Mouse (Mus musculus): Measurements from ENCODE around the gene Asic2. TPM values are rescaled to one million over a fixed set of nuclear protein-coding genes. Genes with fewer than 3 reads are reported as not detected.

Asic2 gene
- polyA plus RNA-seq, 2 experiments, result 0.01 to 0.04 TPM

GRCm38 (mm10) chr11:81504791-81505430 lies 463.3 kb downstream of the Asic2 start:
- H3K27me3 ChIP-seq (ENCODE audit: control insufficient read depth, insufficient read depth, low read length), result no peaks in the 10 kb centered on the region
- H3K9me3 ChIP-seq (ENCODE audit: control insufficient read depth, low read length), result no peaks in the 10 kb centered on the region
- no peak overlapping the region for H3K27ac ChIP-seq
- no peak overlapping the region for H3K4me3 ChIP-seq (ENCODE audit: insufficient read depth in 1 of 2, low read depth in 2 of 2, low read length in 2 of 2)
- DNase-seq (ENCODE audit: low read depth in 3 of 3, low spot score in 3 of 3), result no peak
- H3K36me3 ChIP-seq (replicated peaks; ENCODE audit: control insufficient read depth, insufficient read depth, low read depth), result no peaks in the 10 kb centered on the region
- no peak for ATAC-seq (ENCODE audit: insufficient read depth)
- H3K4me2 ChIP-seq (ENCODE audit: low read depth), result no peak overlapping the region
- no peak overlapping the region for H3K9ac ChIP-seq (replicated peaks)
- 63% methylated on average over 8 of the region's 8 CpGs for WGBS (ENCODE audit: insufficient replicate concordance)
- H3K4me1 ChIP-seq (replicated peaks; ENCODE audit: control insufficient read depth in 2 of 2, insufficient read depth in 2 of 2, low read length in 1 of 2), result no peaks in the 10 kb centered on the region
- TF ChIP-seq CTCF (IDR thresholded peaks at IDR 0.05; ENCODE audit: low read depth), result no peak
- no peak for TF ChIP-seq EP300 (IDR thresholded peaks at IDR 0.05; ENCODE audit: low read depth)

- DNase-seq (ENCODE audit: low read depth in 3 of 3, low spot score in 3 of 3) (no peak), ATAC-seq (ENCODE audit: insufficient read depth) (no peak)
- H3K27ac ChIP-seq, result no peak overlapping the region
- no peak overlapping the region for H3K4me2 ChIP-seq (ENCODE audit: low read depth)
- H3K9me3 ChIP-seq (ENCODE audit: control insufficient read depth, low read length), result no peaks in the 10 kb centered on the region
- H3K4me3 ChIP-seq (ENCODE audit: insufficient read depth in 1 of 2, low read depth in 2 of 2, low read length in 2 of 2), result no peak overlapping the region
- no peaks in the 10 kb centered on the region for H3K27me3 ChIP-seq (ENCODE audit: control insufficient read depth, insufficient read depth, low read length)
- no peaks in the 10 kb centered on the region for H3K36me3 ChIP-seq (replicated peaks; ENCODE audit: control insufficient read depth, insufficient read depth, low read depth)
- no peaks in the 10 kb centered on the region for H3K4me1 ChIP-seq (replicated peaks; ENCODE audit: control insufficient read depth in 2 of 2, insufficient read depth in 2 of 2, low read length in 1 of 2)
- H3K9ac ChIP-seq (replicated peaks), result no peak overlapping the region
- WGBS (ENCODE audit: insufficient replicate concordance), result 45% methylated on average over 14 of the region's 14 CpGs
- no peak for TF ChIP-seq CTCF (IDR thresholded peaks at IDR 0.05; ENCODE audit: low read depth)
- TF ChIP-seq EP300 (IDR thresholded peaks at IDR 0.05; ENCODE audit: low read depth), result no peak
Observed at GRCm38 (mm10) chr11:81501473-81502246, 466.6 kb downstream of the Asic2 start.

- no peak for DNase-seq (ENCODE audit: low read depth in 3 of 3, low spot score in 3 of 3)
- Histone ChIP-seq H3K4me2 (ENCODE audit: low read depth) (no peak overlapping the region), H3K4me1 (replicated peaks; ENCODE audit: control insufficient read depth in 2 of 2, insufficient read depth in 2 of 2, low read length in 1 of 2) (no peaks in the 10 kb centered on the region), H3K27me3 (ENCODE audit: control insufficient read depth, insufficient read depth, low read length) (no peaks in the 10 kb centered on the region), H3K36me3 (replicated peaks; ENCODE audit: control insufficient read depth, insufficient read depth, low read depth) (no peaks in the 10 kb centered on the region), H3K4me3 (ENCODE audit: insufficient read depth in 1 of 2, low read depth in 2 of 2, low read length in 2 of 2) (no peak overlapping the region), H3K27ac (no peak overlapping the region), H3K9ac (replicated peaks) (no peak overlapping the region), H3K9me3 (ENCODE audit: control insufficient read depth, low read length) (no peaks in the 10 kb centered on the region)
- no peak for TF ChIP-seq EP300 (IDR thresholded peaks at IDR 0.05; ENCODE audit: low read depth)
- no peak for TF ChIP-seq CTCF (IDR thresholded peaks at IDR 0.05; ENCODE audit: low read depth)
- WGBS (ENCODE audit: insufficient replicate concordance), result 42% methylated on average over 1 of the region's 1 CpGs
- ATAC-seq (ENCODE audit: insufficient read depth), result no peak
Observed at GRCm38 (mm10) chr11:81498990-81499389, 469.3 kb downstream of the Asic2 start.

- TF ChIP-seq CTCF (IDR thresholded peaks at IDR 0.05; ENCODE audit: low read depth) (no peak), EP300 (IDR thresholded peaks at IDR 0.05; ENCODE audit: low read depth) (no peak)
- Histone ChIP-seq H3K4me2 (ENCODE audit: low read depth) (no peak overlapping the region), H3K27ac (no peak overlapping the region), H3K27me3 (ENCODE audit: control insufficient read depth, insufficient read depth, low read length) (no peaks in the 10 kb centered on the region), H3K4me3 (ENCODE audit: insufficient read depth in 1 of 2, low read depth in 2 of 2, low read length in 2 of 2) (no peak overlapping the region), H3K9ac (replicated peaks) (no peak overlapping the region), H3K4me1 (replicated peaks; ENCODE audit: control insufficient read depth in 2 of 2, insufficient read depth in 2 of 2, low read length in 1 of 2) (no peaks in the 10 kb centered on the region), H3K36me3 (replicated peaks; ENCODE audit: control insufficient read depth, insufficient read depth, low read depth) (no peaks in the 10 kb centered on the region), H3K9me3 (ENCODE audit: control insufficient read depth, low read length) (no peaks in the 10 kb centered on the region)
- 44% methylated on average over 9 of the region's 9 CpGs for WGBS (ENCODE audit: insufficient replicate concordance)
- DNase-seq (ENCODE audit: low read depth in 3 of 3, low spot score in 3 of 3) (no peak), ATAC-seq (ENCODE audit: insufficient read depth) (no peak)
Observed at GRCm38 (mm10) chr11:81497652-81498391, 470.4 kb downstream of the Asic2 start.

- DNase-seq (ENCODE audit: low read depth in 3 of 3, low spot score in 3 of 3), result no peak
- TF ChIP-seq CTCF (IDR thresholded peaks at IDR 0.05; ENCODE audit: low read depth) (no peak), EP300 (IDR thresholded peaks at IDR 0.05; ENCODE audit: low read depth) (no peak)
- 43% methylated on average over 1 of the region's 1 CpGs for WGBS (ENCODE audit: insufficient replicate concordance)
Observed at GRCm38 (mm10) chr11:81496446-81496845, 471.8 kb downstream of the Asic2 start.

More at GRCm38 (mm10) chr11:81496446-81496845, 471.8 kb downstream of the Asic2 start:
- no peak overlapping the region for H3K4me2 ChIP-seq (ENCODE audit: low read depth)
- H3K4me3 ChIP-seq (ENCODE audit: insufficient read depth in 1 of 2, low read depth in 2 of 2, low read length in 2 of 2), result no peak overlapping the region
- no peaks in the 10 kb centered on the region for H3K27me3 ChIP-seq (ENCODE audit: control insufficient read depth, insufficient read depth, low read length)
- H3K9me3 ChIP-seq (ENCODE audit: control insufficient read depth, low read length), result no peaks in the 10 kb centered on the region
- no peak overlapping the region for H3K27ac ChIP-seq
- no peaks in the 10 kb centered on the region for H3K36me3 ChIP-seq (replicated peaks; ENCODE audit: control insufficient read depth, insufficient read depth, low read depth)
- no peak overlapping the region for H3K9ac ChIP-seq (replicated peaks)
- no peaks in the 10 kb centered on the region for H3K4me1 ChIP-seq (replicated peaks; ENCODE audit: control insufficient read depth in 2 of 2, insufficient read depth in 2 of 2, low read length in 1 of 2)
- ATAC-seq (ENCODE audit: insufficient read depth), result no peak
